Mouse (Mus musculus) gastrocnemius, adult 18-20 months (tissue): ENCODE measurements around the gene Nsd1. TPM values are rescaled to one million over a fixed set of nuclear protein-coding genes. Genes with fewer than 3 reads are reported as not detected.
A peak's percentile ranks its signal among the peaks of the same experiment; 100 is the strongest.

Source experiments
- DNase-seq: peaks from one replicate; pipeline ENCODE4 v3.0.0; 2021; ENCODE audit warnings: low spot score
- total RNA-seq, 2 experiments: library from RNA; stranded (reverse); gene quantifications; 2 replicates each; pipeline ENCODE4 v1.2.3; 2021

Gene Nsd1
- total RNA-seq, 2 experiments from 2014 or later: 40.0 to 47.1 TPM

DNA sequence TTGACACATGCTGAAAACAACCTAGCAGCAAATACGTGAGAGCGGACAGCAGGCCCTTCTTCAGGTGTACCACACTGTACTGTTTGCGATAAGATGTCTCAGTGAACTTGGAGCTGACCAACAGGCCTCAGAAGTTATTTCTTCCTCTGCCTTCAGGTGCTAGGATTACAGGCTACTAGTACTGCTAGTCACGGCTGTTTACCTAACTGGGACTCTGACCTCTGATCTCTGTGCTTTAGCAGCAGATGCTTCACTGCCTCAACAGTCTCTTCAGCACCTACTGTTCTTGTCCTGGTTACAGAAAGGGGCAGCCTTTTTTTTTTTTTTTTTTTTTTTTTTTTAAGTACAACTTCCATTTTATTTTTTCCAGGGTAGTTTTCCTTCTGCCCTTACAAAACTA is 43.2 kb downstream of the Nsd1 start:
- no peak for DNase-seq

DNA sequence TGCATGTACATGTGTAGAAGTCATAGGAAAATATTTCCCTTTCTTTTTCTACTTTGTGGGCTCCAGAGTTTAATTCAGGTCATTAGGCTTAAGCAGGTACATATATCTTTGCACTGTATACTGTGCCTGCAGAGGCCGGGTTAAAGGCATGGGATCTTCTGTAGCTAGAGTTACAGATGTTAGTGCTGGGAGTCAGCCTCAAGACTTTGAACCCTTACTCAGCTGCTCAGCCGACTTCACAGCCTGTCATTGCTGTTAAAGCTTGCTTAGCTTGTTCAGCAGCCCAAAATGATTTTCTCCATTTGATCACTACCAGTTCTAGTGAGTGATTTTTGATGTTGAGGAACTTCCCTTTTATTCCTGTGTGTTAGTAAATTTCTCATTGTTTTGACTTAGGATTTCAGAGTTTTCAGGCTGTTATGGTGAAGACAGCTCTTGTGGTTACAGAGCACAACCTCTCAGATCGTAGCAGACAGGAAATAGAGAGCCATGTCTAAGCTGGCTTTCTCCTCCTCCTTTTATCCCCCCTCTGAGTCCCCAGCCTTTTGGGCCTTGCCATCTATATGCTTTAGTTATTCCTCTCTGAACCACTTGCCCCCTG is 45.6 kb downstream of the Nsd1 start:
- no peak for DNase-seq

DNA sequence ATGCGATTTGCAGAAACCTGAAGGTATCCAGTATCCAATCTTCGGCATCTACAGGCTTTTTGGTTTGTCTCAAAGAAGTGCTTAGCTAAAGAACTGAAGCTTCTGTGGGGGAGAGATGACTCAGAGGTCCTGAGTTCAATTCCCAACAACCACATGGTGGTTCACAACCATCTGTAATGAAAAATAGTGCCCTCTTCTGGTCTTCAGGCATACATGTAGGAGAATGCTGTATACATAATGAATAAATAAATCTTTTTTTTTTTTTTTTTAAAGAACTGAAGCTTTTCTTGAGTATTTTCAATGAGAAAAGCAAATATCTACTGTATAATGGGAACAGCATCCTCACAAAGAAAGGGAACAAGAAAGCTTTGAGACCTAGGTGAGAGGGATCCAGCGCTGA is 49.1 kb downstream of the Nsd1 start:
- no peak for DNase-seq

DNA sequence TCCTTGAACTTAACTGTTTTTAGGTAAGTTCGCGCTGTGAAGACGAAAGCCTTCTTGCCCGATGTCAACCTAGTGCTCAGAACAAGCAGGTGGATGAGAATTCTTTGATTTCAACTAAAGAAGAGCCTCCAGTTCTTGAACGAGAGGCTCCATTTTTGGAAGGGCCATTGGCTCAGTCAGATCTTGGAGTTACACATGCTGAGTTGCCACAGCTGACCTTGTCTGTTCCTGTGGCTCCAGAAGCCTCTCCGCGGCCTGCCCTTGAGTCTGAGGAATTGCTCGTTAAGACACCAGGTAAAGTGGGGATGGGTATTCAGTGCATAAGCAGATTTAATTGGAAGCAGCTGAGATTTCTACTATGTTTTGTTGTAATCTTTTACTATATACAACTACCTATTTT is 51.9 kb downstream of the Nsd1 start:
- no peak for DNase-seq

DNA sequence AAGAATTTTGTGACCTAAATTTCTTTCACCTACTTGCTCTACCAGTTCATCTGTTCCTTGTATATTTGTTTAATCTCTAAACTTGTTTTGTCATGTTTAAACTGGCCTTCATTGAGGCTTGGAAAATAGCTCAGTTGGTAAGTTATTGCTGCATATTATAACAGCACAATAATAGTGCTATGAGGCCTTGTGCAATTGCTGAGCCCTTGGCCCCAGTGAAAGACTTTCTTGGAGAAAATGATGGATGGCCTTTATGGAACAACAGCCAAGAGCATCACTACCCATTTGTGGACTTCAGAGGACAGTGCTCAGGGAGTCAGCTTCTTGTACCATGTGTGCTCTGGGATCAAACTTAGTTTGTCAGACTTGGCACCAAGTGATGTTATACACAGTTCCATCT is 52.5 kb downstream of the Nsd1 start:
- DNase-seq: no peak

DNA sequence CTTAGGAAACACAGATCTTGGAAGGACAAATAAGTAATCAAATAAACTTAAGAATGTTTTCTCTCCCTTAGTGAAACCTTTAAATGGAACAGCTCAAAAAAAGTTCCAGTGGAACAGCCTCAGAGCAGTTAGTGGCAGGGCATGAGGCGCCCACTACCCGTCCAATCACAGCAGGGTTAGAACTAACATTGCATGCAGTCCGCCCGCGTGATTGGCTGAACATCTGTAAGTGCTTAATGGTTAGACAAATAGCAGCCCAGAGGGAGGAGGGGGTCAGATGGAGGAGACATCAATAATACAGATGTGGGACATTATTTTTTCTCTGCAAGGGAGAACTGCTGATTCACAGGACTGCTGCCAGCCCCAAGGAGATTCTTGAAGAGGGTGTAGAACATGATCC is 67.6 kb downstream of the Nsd1 start:
- DNase-seq: no peak

DNA sequence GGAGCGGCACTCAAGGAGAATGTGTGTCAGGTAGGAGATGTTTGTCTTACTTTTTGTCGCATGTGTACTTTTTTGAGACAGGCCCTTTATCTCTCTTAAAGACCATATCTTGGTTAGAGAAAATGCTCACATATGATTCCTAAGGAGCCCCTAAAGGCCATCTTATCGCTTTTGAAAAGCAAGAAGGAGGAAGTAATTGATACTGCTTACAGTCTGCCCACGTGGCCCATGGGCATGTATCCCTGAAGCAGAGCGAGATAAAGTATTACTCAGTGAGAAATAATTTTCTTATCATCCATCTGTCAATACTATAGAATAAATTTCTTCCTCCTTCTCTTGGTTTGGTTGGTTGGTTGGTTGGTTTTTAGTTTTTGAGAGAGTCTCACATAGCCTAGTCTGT is 68.1 kb downstream of the Nsd1 start:
- DNase-seq: no peak

GRCm38 (mm10) chr13:55288854-55289253 is 79.3 kb downstream of the Nsd1 start:
- DNase-seq: no peak

DNA sequence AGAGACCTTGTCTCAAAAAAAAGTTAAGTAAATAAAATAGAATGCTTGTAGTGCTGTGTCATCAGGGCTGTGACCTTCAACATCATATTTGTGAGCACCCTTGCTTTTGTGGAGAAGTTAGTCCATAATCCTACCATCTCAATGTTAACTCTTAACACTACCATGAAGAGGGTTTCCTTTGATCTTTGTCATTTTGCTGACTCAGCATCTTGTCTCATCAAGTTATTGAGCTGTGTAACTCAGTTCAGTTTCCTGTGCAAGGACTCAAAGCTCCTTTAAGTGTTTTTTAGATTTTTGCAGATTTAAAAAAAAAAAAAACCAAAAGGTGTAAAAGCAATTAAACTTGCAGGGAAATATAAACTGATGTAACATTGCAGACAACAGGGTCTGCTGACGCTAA is 87.2 kb downstream of the Nsd1 start:
- no peak for DNase-seq

GRCm38 (mm10) chr13:55300913-55301312 is 91.3 kb downstream of the Nsd1 start:
- no peak for DNase-seq

- DNase-seq: no peak
These were observed 102.5 kb downstream of the Nsd1 start for GRCm38 (mm10) chr13:55312028-55312630.

GRCm38 (mm10) chr13:55313051-55313450 is 103.5 kb downstream of the Nsd1 start:
- no peak for DNase-seq

DNA sequence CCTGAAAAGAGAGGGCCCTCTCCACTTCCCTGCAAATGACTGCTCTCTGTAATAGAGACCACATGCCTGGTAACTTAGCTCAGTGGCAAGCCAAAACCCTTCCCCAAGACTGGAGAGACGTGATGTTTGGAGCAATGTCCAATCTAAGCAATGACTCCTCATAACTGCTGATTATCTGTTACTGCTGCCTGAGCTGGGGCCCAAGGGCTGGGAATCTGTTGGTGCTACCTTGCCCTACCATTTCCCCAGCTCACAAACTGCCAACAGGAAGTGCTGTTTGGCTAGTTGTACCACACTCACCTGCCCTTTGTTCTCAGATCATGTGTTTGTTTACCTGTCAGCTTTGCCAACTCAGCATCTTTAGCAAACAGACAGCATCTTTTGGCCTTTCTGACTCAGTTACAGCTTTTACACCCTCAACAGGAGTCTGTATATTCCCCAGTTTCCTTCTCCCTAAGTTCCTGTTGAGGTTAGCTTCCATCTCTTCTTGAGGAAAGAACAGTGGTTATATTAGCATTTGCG is 105.4 kb downstream of the Nsd1 start:
- DNase-seq: no peak

GRCm38 (mm10) chr13:55318351-55318750 is 108.8 kb downstream of the Nsd1 start:
- DNase-seq: no peak

DNA sequence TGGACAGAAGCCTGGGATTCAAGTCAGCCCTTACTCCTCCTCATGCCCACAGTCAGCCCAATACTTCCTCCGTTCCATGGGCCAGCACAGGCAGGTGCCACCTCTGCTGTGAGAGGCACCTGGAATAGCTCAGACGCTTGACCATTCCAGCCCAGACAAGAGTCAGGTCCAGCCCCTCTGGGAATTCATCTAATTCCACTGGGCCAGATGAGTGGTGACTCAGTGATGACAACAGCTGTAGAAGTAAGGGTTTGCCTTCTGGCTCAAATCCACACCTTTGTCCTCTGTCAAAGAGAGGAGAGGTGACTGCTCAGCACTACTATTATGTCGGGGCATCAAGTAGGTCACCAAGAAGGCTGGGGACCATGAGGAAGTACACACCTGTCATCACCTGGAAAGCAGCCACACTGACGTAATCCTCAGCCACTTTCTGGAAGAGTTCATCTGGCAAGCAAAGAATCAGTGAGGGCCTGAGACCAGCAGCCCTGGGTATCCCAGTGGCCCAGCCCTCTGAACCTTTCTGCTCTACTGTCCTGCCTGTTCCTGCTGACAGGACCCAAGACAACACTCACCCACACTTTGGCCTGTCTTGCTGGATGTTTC is 110.5 kb downstream of the Nsd1 start, which contains the start of gene Prelid1:
TSS of gene Prelid1 (plus strand) at position 570 of the 603 bp plus-strand sequence.
- DNase-seq: peak; percentile 17

DNA sequence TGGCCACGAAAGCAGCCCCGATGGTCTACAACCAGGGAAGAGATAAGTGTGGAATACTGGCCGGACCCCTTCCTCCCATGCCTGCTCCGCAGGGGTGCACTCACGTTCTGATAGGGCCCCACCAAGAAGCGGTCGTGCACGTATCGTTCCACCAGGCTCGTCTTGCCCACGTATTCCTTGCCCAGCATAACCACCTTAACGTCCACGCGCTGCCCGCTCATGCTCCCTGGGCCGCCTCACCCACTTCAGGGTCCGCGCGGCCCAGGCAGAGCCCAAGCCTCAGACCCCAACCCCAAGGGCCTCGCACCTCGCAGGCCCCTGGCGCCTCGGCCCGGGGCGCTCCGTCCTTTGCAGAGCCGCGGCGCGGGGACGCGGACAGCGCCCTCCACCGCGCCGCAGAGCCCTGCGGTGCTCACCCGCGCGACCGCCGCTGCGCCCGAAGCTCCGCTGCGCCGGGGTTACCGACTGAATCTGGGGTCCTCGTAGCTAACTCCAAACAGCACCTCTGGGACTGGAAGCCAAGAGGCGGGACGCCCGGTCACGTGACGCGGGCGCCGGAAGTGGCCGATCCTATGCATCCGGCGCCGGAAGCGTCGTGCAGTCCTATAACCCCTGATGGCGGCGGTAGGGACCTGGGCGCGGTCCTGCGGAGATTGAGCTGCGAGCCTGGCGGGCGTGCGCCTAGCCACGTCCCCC is 112.0 kb downstream of the Nsd1 start, which contains the start of gene Rab24:
TSS of gene Rab24 (minus strand) at position 513 of the 696 bp plus-strand sequence.
- peak; percentile 85 for DNase-seq

DNA sequence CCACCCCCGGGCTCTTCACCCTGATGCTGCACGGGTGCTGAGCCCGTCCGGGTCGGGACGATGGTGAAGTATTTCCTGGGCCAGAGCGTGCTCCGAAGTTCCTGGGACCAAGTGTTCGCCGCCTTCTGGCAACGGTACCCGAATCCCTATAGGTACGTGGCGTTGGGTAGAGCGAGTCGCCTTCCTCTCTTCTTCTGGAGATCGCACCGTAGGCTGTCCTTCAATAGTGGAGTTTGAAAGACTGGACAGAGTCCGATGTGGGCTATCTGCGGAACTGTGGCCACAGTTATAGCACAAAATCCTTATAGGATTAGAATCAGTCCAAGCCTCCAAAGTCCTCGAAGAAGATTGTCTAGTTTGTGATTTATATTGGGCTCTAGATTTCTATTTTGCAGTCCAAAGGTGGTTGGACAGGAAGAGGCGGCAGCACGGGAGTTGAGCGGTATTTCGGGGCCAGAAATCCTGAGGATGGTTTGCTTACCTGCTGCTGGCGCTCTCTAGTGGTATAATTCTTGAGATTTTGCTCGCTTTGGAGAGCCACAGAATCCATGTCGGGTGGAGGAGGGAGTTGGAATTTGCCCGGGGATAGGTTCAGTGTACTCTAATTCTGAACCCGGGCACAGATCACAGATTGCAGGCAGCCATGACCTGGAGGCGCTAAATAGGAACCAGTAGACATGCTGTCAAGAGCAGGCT is 112.7 kb downstream of the Nsd1 start:
- no peak for DNase-seq

- no peak for DNase-seq
These were observed 116.0 kb downstream of the Nsd1 start for GRCm38 (mm10) chr13:55325596-55325995.

DNA sequence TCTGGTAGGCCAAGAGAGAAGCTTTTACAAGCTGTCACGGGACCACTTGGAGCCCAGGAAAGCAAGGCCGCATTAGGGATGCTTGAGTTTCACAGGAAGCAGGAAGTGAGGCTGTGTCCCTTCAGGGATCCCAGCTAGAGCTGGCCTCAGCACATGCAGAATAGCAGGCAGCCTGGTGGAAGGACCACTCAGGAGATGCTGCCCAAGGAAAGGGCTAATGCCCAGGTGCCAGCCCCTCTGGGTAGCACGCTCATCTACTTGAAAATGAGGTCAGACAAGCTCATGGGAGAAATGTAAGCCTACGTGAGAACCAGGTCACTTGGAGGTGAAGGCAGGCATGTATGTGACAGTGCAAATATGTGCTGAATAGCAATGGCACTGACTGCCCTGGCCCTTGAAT is 117.6 kb downstream of the Nsd1 start:
- no peak for DNase-seq

DNA sequence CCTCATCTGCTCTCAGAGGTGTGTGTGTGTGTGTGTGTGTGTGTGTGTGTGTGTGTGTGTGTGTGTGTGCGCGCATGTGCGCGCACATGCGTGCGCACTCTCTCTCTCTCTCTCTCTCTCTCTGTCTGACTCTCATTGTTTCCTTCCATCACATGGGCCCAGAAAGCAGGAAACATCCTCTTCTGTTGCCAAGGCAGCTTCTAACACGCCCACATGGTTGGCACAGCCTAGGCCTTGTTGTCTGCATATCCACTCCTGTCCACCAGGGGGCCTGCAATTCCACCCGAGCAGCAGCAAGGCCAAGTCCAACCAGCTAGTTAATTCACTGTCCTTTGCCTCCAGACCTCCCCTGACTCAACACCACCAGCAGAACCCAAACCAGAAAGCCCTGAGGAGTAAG is 118.1 kb downstream of the Nsd1 start:
- peak; percentile 82 for DNase-seq

DNA sequence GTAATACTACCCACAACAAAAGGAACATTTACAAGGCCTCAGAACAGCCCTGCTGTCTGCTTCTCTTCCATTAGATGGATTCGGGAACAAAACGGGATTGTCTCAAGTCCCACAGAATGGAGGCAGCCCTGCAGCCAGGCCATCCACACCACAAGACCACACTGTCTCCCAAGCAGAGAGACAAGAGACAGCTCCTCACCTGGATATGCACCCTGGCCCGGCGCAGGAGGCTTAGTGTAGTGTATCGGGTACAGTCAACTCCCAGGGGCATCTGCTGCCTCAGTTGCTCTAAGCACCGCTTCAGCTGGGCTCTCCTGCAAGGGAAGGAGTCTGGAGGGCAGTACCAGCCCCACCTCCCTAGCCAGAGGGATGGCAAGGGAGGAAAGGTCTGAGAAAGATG is 118.6 kb downstream of the Nsd1 start:
- no peak for DNase-seq

DNA sequence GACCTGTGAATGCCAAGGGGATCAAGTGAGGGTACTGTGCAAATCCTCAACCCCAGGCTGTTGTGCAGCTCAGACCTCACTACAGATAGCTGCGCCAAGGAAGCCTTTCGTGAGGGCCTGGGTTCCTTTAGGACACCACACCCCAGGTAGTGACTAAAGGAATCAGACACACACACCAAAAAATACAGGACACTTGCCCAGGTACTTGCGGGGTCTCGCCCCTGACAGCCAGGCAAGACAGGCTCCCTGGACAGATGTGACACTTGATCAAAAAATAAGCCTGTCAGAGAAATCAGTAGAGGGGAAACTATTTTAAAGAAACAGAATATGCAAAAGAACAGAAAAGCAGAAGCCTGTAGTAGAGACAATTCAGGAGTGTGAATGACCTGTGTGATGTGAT is 119.1 kb downstream of the Nsd1 start:
- no peak for DNase-seq
